Mouse (Mus musculus) small intestine, adult 10 weeks (tissue): ENCODE data around the gene Spint1. TPM values are rescaled to one million over a fixed set of nuclear protein-coding genes. Genes with fewer than 3 reads are reported as not detected.

ENCODE experiments used
- polyA plus RNA-seq: library from polyadenylated mRNA; stranded (reverse); fragments of 350-450 nt; fragmentation: Illumina TruSeq; extraction: RNeasy Lipid Tissue Mini Kit (QIAGEN cat#74804); gene quantifications from one replicate; pipeline ENCODE4 v1.2.3, GENCODE M21; 2014; ENCODE audit warnings: low replicate concordance

Spint1 gene
- polyA plus RNA-seq: 24.6 TPM

DNA sequence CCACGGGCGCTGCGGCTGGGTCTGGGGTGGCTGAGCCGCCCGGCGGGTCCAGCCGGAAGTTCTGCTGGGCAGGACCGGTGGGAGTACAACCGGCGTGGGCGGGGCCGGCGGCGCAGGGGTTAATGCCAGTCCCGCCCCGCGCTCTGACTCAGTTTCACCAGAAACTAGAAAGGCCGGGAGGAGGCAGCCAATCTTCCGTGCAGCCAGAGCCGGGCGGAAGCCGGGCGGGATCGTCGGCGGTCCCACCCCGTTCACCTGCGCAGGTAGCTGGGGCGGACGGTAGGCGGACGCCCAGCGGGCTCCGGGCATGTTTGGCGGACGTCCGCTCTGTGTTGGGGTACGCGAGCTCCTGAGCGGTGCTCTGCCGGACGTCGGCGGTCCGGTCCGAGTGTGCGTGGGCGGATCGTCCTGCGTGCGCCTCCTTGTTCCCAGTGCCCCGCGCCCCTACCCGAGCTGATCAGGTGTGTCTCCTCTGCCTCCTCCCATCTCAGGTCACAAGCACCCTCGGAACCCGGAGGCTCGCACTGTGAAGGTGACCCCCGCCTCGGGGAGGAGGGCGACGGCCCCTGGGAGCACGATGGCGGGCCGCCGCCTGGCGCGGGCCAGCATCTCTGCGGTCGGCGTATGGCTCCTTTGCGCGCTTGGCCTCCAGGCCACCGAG is at the start of gene Spint1:
TSS of gene Spint1 (plus strand) at position 153 of the 661 bp plus-strand sequence.

DNA sequence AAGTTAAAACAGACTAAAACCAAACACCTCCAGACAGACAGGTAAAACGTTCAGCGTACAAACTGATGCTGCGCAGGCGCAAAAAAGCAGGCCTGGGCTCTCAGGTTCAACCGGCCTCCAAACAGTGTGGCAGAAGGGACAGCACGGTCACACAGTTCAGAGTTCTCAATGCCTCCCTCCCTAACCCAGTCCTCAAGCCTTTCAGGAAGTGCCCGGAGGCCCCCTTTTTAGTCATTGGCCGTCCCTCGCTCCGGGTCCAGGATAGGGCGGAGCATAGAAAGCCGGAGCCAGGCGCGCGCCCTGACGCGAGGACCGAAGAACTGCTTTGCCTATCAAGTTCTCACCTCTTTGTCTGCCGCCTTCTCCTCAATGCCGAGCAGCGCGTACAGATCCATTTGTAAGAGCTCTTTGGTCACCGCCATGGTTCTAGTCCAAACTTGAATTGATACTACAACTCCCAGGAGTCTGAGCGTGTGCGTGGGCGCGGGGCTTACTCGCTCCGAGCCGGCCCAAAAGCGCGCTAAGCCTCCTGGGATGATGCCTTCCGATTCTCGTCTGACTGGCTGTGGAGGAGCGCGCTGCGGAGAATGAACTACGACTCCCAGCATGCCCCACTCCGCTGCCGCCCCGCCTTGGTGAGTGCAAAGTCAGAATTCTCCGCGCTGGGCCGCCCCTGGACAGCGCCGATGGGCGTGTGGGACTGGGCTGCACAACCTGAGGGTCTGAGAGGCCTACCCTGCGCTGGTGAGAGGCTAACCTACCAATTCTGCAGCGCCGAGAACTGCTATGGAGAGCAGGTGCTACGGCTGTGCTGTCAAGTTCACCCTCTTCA is 28.6 kb upstream of the Spint1 start, which contains the start of the genes Zfyve19 and Dnajc17:
TSS of gene Zfyve19 (plus strand) at position 274 of the 832 bp plus-strand sequence.
TSS of gene Dnajc17 (minus strand) at position 452 of the 832 bp plus-strand sequence.

DNA sequence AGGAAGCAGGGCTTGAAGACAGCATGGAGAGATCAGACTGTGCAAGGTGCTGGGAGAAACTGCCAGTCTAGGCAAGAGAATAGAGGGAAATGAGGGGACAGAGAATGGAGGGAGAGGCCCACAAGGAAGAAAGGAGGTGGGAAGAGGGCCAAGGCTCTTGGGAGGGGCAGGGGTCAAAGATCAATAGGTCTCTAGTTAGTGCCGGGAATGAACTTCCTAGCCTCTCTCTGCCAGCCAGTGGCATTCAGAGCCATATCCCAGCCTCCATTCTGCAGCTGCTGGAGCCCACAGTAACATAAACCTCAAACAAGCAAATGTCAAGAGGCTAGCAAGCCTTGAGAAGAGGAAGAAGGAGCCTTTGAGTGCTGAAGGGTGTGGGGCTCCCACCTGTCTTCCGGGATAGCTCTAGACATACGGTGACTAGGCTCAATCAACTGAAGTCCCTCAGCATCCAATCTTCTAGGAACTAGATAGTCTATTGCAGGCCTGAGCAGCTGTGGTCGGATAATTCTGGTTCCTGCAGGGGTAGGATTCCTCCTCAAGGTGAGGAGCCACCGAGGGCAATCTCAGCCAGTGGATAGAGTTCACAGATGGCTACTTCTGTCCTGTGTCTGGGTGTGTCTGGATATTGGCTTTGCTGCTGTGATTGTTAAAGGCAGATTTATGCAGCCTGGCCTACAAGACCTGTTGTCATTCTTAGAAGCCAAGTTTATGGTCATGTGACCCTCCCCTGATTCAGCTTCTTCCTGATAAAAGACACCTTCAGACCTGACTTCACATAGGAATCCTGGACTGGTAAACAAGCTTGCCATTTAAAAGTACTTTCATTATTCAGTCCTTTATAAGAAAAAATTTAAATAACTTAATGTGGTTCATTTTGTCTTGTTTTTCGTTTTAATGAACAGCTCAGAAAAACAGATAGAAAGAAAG is 7.1 kb upstream of the Spint1 start, which contains the start of gene Ppp1r14d:
TSS of gene Ppp1r14d (minus strand) at position 132 of the 930 bp plus-strand sequence.

DNA sequence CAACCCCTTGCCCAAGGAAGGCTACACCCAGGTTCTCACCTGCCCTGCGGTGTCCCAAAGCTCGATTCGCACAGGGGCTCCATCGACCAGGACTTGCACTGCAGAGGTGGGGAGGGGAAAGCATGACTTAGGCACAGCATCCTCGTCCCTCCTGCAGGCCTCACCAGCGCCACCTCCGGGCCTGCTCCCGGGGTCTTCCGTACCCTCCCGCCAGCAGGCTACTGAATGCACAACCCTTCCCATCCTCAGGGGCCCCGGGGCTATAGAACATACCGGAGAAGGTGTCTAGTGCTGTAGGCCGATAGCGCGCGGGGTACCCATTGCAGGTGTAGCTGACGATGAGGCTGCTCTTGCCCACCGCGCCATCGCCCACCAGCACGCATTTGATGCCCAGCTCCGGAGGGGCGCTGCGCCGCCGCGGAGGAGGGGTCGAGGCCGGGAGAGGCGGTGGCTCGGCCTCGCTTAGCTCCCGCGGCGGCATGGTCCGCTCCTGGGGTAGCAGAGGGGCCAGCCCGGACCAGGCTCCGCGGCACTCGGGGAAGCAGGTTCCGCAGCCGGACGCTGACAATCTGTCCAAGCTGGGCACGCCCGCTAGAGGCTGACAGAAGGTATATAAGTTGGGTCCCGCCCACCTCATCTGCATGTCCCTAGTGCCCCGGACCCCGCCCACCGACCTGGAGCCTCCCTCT is 33.6 kb downstream of the Spint1 start, which contains the start of gene Rhov:
TSS of gene Rhov (minus strand) at position 630 of the 689 bp plus-strand sequence.

DNA sequence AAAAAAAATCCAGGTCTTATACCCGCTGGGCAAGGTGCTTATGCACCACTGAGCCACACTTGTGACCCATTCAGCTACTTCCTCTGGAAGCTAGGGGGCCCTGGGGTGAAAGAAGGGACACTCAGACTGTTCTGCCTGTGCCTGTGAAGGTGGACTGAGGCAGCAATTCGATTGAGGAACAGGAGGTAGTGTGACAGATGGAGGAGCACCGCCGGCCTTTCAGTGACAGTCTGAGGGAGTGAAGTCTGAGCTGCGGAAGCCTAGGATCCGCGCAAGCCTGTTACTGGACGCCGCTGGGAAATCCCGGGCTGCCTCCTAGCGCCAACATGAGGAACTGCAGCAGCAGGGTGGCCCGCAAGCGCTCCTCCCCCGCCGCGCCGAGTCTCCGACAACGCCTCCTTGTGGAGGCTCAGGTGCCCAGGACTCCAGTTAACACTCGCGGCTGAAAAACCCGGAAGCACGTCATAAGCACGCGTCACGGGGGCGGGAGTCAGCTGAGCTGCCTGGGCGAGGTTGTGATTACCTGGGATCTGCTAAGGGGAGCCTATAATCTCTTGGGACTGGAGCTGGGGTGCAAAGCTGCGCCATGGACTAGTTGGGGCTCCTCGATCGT is 51.2 kb downstream of the Spint1 start, which contains the start of gene Vps18:
TSS of gene Vps18 (plus strand) at position 471 of the 613 bp plus-strand sequence.

Other genes starting within 250 kb of the Spint1 start
- gene Ccdc32, start 208.0 kb upstream of the Spint1 start, polyA plus RNA-seq: 22.2 TPM
- gene Rpusd2, start 202.6 kb upstream of the Spint1 start, polyA plus RNA-seq: 1.7 TPM
- 14.3 TPM for gene Knl1, start 190.2 kb upstream of the Spint1 start, polyA plus RNA-seq
- gene Rad51, start 124.6 kb upstream of the Spint1 start, polyA plus RNA-seq: 14.0 TPM
- gene Rmdn3, start 80.3 kb upstream of the Spint1 start, polyA plus RNA-seq: 154 TPM
- not detected for gene Gchfr, start 69.6 kb upstream of the Spint1 start, polyA plus RNA-seq
- gene Gm14137, start 62.9 kb upstream of the Spint1 start, polyA plus RNA-seq: not detected
- gene Zfyve19, start 28.7 kb upstream of the Spint1 start, polyA plus RNA-seq: 2.9 TPM
- not detected for gene Dnajc17, start 28.6 kb upstream of the Spint1 start, polyA plus RNA-seq
- 40.4 TPM for gene Ppp1r14d, start 7.5 kb upstream of the Spint1 start, polyA plus RNA-seq
- gene Rhov, start 33.9 kb downstream of the Spint1 start, polyA plus RNA-seq: not detected
- gene Vps18, start 51.4 kb downstream of the Spint1 start, polyA plus RNA-seq: 0.26 TPM
- gene Dll4, start 88.4 kb downstream of the Spint1 start, polyA plus RNA-seq: 0.30 TPM
- gene Chac1, start 113.9 kb downstream of the Spint1 start, polyA plus RNA-seq: not detected
- gene Ino80, start 240.3 kb downstream of the Spint1 start, polyA plus RNA-seq: 20.3 TPM